Mouse (Mus musculus): ENCODE data around the gene Slc7a6.

DNA sequence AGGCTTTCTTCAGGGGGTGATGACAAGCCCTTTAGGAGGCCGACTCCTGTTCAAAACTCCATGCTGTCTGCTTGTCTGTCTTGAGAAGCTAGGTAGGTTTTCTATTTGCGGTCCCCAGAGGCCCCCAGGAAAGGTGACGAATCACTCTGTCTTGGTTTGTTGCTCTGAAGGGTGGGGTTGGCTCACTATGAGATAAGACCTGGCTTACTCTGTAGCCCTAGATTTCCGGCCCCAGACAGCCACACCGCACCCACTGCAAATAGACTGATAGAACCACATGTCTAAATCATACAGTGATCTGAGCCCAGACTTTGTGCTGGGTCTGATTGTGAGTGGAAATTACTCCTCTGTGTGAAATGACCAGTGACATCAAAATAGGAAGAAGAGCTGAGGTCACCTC lies 23.0 kb downstream of the Slc7a6 start:
- TF ChIP-seq FLI1 (IDR thresholded peaks at IDR 0.05; ENCODE audit: low read length): no peak
- no peak for TF ChIP-seq GATA1 (IDR thresholded peaks at IDR 0.05; ENCODE audit: borderline replicate concordance, low read length)
